Mouse (Mus musculus): ENCODE results near the gene Fbxl14.
"Not testable (repeated sequence)": the region's sequence is repeated elsewhere in the genome, so short reads cannot be mapped to it uniquely, and the experiment has no call there.

The Fbxl14 gene

GRCm38 (mm10) chr6:119472135-119472534 is 7.3 kb upstream of the Fbxl14 start:
- no peak for DNase-seq

DNA sequence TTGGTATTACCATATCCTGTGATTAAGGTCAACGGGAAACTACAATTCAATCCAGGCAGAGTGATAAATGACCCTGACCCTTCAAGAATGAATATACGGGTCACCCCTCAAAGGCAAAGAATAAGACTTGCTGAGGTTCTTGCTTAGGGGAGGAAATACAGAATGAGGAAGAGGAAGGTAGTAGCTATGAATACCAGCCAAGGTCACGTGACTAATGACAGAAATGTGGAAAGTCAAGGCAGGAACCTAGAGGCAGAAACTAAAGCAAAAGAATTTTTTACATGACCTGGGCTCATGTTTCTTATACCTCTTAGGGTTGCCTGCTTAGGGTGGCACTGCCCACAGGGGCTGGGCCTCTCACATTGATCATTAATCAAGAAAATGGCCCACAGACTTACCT is 6.8 kb upstream of the Fbxl14 start:
- DNase-seq: no peak

DNA sequence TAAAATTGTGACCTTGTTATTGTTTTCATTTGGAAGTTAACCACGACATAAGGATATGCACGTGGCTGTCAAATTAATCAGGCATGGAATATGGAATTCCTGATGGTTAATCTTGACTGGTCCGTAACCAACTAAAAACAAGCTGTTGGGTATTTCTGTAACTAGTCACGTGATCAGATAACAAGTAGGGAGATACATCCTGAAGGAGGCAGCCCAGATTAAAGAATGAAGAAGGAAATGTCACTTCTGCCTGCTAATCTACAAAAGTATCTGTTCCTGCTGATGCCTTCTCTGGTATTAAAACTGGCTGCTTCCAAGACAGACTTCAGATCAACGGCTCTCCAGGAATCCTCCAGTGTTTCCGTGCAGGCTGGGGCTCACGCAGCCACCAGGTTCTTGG is 6.0 kb upstream of the Fbxl14 start:
- no peak for DNase-seq

- DNase-seq: no peak
Measured at GRCm38 (mm10) chr6:119473992-119474391, 5.5 kb upstream of the Fbxl14 start.

- no peak for DNase-seq
Measured at GRCm38 (mm10) chr6:119475988-119476387, 3.5 kb upstream of the Fbxl14 start.

DNA sequence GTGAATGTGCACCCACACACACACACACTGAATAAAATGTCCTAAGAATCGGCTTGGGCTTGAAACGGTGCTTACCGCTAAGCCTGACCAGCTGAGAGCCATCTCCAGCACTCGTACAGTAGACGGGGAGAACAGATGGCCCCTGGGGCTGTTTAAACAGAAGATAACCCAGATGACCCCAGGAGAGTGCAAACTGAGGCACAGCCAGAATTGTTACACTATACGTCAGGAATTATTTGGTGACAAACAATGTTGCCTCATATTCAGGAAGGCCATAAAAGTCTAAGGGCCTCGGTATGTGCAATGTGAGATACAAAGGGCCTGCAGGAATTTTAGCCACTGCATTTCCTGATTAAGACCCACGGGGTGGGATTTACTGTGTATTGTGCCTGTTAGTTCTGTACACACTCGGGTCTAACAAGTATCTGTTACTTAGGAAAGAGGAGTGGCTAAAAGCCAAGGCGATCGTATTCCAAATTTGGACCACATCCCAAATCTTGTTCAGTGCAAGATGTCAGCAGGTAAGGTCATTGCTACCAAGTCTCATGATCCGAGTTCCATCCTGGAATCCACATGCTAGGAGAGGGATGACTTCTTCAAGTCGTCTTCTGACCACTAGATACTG is 1.7 kb upstream of the Fbxl14 start:
- no peak for DNase-seq

GRCm38 (mm10) chr6:119478560-119479342 is 717 bp upstream of the Fbxl14 start:
- DNase-seq: peak; percentile 91

DNA sequence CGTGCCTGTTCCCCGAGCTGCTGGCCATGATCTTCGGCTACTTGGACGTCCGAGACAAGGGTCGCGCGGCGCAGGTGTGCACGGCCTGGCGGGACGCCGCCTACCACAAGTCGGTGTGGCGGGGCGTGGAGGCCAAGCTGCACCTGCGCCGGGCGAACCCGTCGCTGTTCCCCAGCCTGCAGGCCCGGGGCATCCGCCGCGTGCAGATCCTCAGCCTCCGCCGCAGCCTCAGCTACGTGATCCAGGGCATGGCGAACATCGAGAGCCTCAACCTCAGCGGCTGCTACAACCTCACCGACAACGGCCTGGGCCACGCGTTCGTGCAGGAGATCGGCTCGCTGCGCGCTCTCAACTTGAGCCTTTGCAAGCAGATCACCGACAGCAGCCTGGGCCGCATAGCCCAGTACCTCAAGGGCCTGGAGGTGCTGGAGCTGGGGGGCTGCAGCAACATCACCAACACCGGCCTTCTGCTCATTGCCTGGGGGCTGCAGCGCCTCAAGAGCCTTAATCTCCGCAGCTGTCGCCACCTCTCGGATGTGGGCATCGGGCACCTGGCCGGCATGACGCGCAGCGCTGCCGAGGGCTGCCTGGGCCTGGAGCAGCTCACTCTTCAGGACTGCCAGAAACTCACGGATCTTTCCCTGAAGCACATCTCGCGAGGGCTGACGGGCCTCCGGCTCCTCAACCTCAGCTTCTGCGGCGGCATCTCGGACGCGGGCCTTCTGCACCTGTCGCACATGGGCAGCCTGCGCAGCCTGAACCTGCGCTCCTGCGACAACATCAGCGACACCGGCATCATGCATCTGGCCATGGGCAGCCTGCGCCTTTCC is 623 bp downstream of the Fbxl14 start:
- peak; percentile 57 for DNase-seq

DNA sequence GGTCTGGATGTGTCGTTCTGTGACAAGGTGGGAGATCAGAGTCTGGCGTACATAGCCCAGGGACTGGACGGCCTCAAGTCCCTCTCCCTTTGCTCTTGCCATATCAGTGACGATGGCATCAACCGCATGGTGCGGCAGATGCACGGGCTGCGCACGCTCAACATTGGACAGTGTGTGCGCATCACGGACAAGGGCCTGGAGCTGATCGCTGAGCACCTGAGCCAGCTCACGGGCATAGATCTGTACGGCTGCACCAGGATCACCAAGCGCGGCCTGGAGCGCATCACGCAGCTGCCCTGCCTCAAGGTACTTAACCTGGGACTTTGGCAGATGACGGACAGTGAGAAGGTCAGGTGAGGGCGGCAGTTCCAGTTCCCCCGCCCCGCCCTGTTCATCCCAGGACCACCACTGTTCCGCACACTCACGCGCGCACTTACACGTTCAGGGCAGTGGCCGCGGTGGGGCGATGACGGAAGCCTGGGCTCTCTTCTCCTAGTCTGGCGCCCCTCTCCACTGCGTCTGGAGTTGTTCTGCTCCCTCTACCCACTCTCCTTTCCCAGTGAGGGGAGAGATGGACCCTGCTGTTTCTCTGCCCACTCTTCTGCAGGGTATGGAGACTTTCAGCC is 1.4 kb downstream of the Fbxl14 start:
- DNase-seq: peak; percentile 42

- not testable (repeated sequence) for DNase-seq
Measured at GRCm38 (mm10) chr6:119481741-119482390, 2.4 kb downstream of the Fbxl14 start.

DNA sequence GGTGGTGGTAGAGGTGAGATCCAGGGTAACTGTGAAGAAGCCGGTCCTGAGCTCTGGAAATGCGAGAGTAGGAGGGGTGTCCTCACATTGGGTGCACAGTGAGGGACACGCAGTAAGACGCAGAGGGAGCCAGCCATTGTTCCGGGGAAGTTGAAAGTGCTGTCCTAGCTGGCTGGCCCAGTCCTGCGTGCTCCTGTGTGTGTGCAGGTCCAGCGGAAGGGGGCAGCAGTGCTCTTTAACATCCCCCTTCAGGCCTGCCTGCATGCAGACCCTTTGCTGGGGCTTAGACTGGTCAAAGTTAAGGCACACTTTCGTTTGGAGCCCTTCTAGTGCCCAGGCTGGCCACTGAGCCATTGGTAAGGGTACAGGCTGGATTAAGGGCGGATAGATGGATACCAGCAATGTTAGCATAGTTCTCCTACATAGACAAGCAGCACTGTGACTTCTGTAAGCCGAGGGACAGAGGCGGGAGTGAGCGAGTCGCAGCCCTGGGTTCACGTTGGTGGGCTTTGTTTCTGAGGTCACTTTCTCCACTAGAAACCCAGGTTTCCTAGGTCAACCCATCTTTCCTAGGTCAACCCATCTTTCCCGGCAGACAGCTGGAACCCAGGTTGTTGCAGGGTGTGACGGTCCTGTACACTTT is 3.6 kb downstream of the Fbxl14 start:
- DNase-seq: peak; percentile 53

- no peak for DNase-seq
Measured at GRCm38 (mm10) chr6:119485486-119485885, 6.0 kb downstream of the Fbxl14 start.

- no peak for DNase-seq
Measured at GRCm38 (mm10) chr6:119486381-119487084, 7.1 kb downstream of the Fbxl14 start.

- no peak for DNase-seq
Measured at GRCm38 (mm10) chr6:119487085-119487458, 7.6 kb downstream of the Fbxl14 start.

GRCm38 (mm10) chr6:119487619-119488018 is 8.2 kb downstream of the Fbxl14 start:
- DNase-seq: no peak

DNA sequence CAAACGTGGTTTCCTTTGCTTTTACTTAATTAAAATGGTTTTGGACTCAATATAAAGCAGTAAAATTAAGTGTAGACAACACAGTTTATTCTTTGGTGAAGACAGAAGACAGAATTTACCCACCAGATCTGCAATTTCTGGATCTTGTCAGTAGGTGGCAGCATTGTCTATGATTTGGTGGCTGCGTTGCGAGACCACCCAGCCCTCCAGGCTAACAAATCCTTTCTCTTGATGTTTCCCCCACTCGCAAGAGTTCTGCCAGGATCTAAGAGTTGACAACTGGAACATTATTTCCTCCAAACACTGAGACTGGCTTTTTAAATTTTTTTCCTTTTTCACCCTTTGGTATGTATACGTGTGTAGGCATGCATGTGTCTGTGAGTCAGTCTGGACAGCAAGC is 10.3 kb downstream of the Fbxl14 start:
- DNase-seq: no peak

DNA sequence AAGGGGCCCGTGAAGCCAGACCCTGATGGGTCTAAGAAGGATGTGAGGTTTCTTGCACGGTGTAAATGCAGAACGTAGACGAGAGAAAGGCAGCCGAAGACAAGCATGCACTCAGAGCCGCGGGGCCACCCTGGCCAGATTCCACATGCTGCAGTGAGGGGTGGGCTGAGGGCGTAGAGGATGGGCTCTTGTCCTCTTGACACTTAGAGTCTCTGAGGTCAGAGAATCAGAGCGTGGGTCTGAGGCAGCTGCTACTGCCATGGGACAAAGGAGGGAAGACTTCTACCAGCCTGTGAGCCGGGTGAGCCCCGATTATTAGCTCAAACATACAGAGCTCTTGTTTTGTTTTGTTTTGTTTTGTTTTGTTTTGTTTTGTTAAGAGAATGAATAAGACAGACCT is 11.1 kb downstream of the Fbxl14 start:
- no peak for DNase-seq

GRCm38 (mm10) chr6:119491006-119491405 is 11.5 kb downstream of the Fbxl14 start:
- no peak for DNase-seq

GRCm38 (mm10) chr6:119491997-119492629 is 12.6 kb downstream of the Fbxl14 start:
- DNase-seq: no peak

- no peak for DNase-seq
Measured at GRCm38 (mm10) chr6:119492630-119493014, 13.2 kb downstream of the Fbxl14 start.

GRCm38 (mm10) chr6:119499271-119499670 is 19.8 kb downstream of the Fbxl14 start:
- DNase-seq: no peak

All from right cerebral cortex, postnatal 25 days (tissue).